Mouse (Mus musculus) stomach, embryonic 16.5 days (tissue): ENCODE results near the gene Usp5. TPM values are rescaled to one million over a fixed set of nuclear protein-coding genes. Genes with fewer than 3 reads are reported as not detected.
"Not testable (repeated sequence)": the region's sequence is repeated elsewhere in the genome, so short reads cannot be mapped to it uniquely, and the experiment has no call there.

Experiments used
- ATAC-seq: fragments of 200-750 bp; cut with Nextera tagmentation; 2 replicates; pipeline ENCODE4 v1.8.0; 2017; ENCODE audit warnings: moderate number of reproducible peaks, moderate TSS enrichment; ENCODE audit not compliant: insufficient read depth, low FRiP score
- H3K27ac ChIP-seq: fragments of 300-500 bp; sonication (generic); 2 replicates; pipeline ENCODE4 v1.5.1; 2014; ENCODE audit warnings: low read length
- H3K27me3 ChIP-seq: fragments of 300-500 bp; sonication (generic); 2 replicates; pipeline ENCODE4 v1.6.1; 2014; ENCODE audit warnings: low read length, control low read depth, mixed read lengths; ENCODE audit not compliant: control insufficient read depth, insufficient read depth
- H3K36me3 ChIP-seq: fragments of 300-500 bp; sonication (generic); 2 replicates; pipeline ENCODE4 v1.6.1; 2014; ENCODE audit warnings: low read length; ENCODE audit not compliant: control insufficient read depth, insufficient read depth
- H3K4me1 ChIP-seq: fragments of 300-500 bp; sonication (generic); 2 replicates; pipeline ENCODE4 v1.6.1; 2014; ENCODE audit warnings: low read length, control low read depth, mixed read lengths; ENCODE audit not compliant: control insufficient read depth, insufficient read depth
- H3K4me2 ChIP-seq: fragments of 300-500 bp; sonication (generic); 2 replicates; pipeline ENCODE4 v1.6.1; 2014; ENCODE audit warnings: low read depth, low read length, mixed read lengths
- H3K4me3 ChIP-seq: fragments of 300-500 bp; sonication (generic); replicated peaks from 2 replicates; pipeline ENCODE4 v1.5.1; 2014; ENCODE audit warnings: mild to moderate bottlenecking, low read length
- H3K9ac ChIP-seq: fragments of 300-500 bp; sonication (generic); 2 replicates; pipeline ENCODE4 v1.6.1; 2014; ENCODE audit warnings: low read length
- H3K9me3 ChIP-seq: fragments of 300-500 bp; sonication (generic); replicated peaks from 2 replicates; pipeline ENCODE4 v1.6.1; 2016; ENCODE audit warnings: low read length, control low read depth; ENCODE audit not compliant: control insufficient read depth
- WGBS: fragments of 180-500 bp; shearing (Covaris S2); extraction: QIAGEN DNeasy Blood & Tissue Kit; methylation state at CpG from one replicate; pipeline ENCODE4 v1.1.7; 2014; 5-methylcytosine and 5-hydroxymethylcytosine counted together
- polyA plus RNA-seq: library from polyadenylated mRNA; unstranded; fragments of >200 nt; fragmentation: Nextera tagmentation; extraction: Ambion mirVana; gene quantifications from 2 replicates; pipeline ENCODE4 v1.2.1, GENCODE M21; 2015

Gene Usp5
- polyA plus RNA-seq, 1 experiment from 2014 or later = 128 TPM

- H3K4me3 ChIP-seq = peak overlapping the region; percentile 82
- no peaks in the 10 kb centered on the region for H3K27me3 ChIP-seq
- peaks cover 17% of the 10 kb centered on the region for H3K36me3 ChIP-seq
- peaks cover 30% of the 10 kb centered on the region for H3K4me1 ChIP-seq
- peak overlapping the region; percentile 95 for H3K4me2 ChIP-seq
- peak overlapping the region; percentile 41; the same call in 1 of the 2 replicates for H3K27ac ChIP-seq
- 37% methylated on average over 7 of the region's 8 CpGs for WGBS
- H3K9me3 ChIP-seq = no peaks in the 10 kb centered on the region
- peak overlapping the region; percentile 95 for H3K9ac ChIP-seq
- ATAC-seq = 0 out of 2 replicates have a peak, but pooled peaks have one; percentile 13
Measured at GRCm38 (mm10) chr6:124814448-124814847, 14.8 kb downstream of the Usp5 start.

- H3K4me1 ChIP-seq = peaks cover 30% of the 10 kb centered on the region
- H3K4me2 ChIP-seq = peak within 1 kb of the TSS; percentile 95
- H3K27me3 ChIP-seq = no peaks in the 10 kb centered on the region
- H3K4me3 ChIP-seq = peak within 1 kb of the TSS; percentile 82
- 1% methylated on average over 22 of the region's 22 CpGs for WGBS
- peaks cover 17% of the 10 kb centered on the region for H3K36me3 ChIP-seq
- no peaks in the 10 kb centered on the region for H3K9me3 ChIP-seq
- H3K9ac ChIP-seq = peak within 1 kb of the TSS; percentile 95
- peak within 1 kb of the TSS; percentile 97 for H3K27ac ChIP-seq
- ATAC-seq = peak; percentile 92
Measured at GRCm38 (mm10) chr6:124813933-124814332, 15.4 kb downstream of the Usp5 start, which contains the start of gene Tpi1. Gene Tpi1 (minus strand): TSS chr6:124814296.

- Histone ChIP-seq H3K27me3 (no peaks in the 10 kb centered on the region), H3K4me2 (peak overlapping the region; percentile 95), H3K9ac (peak overlapping the region; percentile 95), H3K27ac (peak overlapping the region; percentile 97), H3K4me1 (peaks cover 30% of the 10 kb centered on the region), H3K9me3 (no peaks in the 10 kb centered on the region), H3K4me3 (peak overlapping the region; percentile 82), H3K36me3 (peaks cover 17% of the 10 kb centered on the region; the same call in 1 of the 2 replicates)
- under 1% methylated on average over 18 of the region's 18 CpGs for WGBS
- peak; percentile 65 for ATAC-seq
Measured at GRCm38 (mm10) chr6:124813496-124813895, 15.8 kb downstream of the Usp5 start.

GRCm38 (mm10) chr6:124812848-124813247 lies 16.4 kb downstream of the Usp5 start:
- H3K27me3 ChIP-seq = no peaks in the 10 kb centered on the region
- ATAC-seq = no peak
- peak overlapping the region; percentile 95 for H3K9ac ChIP-seq
- peak overlapping the region; percentile 95 for H3K4me2 ChIP-seq
- 10% methylated on average over 9 of the region's 9 CpGs for WGBS
- peak overlapping the region; percentile 97 for H3K27ac ChIP-seq
- H3K9me3 ChIP-seq = no peaks in the 10 kb centered on the region
- H3K4me3 ChIP-seq = peak overlapping the region; percentile 82
- H3K4me1 ChIP-seq = peaks cover 35% of the 10 kb centered on the region
- H3K36me3 ChIP-seq = peaks cover 16% of the 10 kb centered on the region; the same call in 1 of the 2 replicates

- peak overlapping the region; percentile 30; the same call in 1 of the 2 replicates for H3K27ac ChIP-seq
- H3K36me3 ChIP-seq = 0 out of 2 replicates have a peak, but pooled peaks cover 7% of the 10 kb centered on the region
- H3K27me3 ChIP-seq = no peaks in the 10 kb centered on the region
- peak overlapping the region; percentile 95 for H3K9ac ChIP-seq
- H3K4me3 ChIP-seq = peak overlapping the region; percentile 82
- H3K9me3 ChIP-seq = no peaks in the 10 kb centered on the region
- H3K4me1 ChIP-seq = peaks cover 35% of the 10 kb centered on the region
- 72% methylated on average over 24 of the region's 24 CpGs for WGBS
- peak overlapping the region; percentile 95 for H3K4me2 ChIP-seq
- ATAC-seq = no peak
Measured at GRCm38 (mm10) chr6:124811701-124812560, 17.4 kb downstream of the Usp5 start.

- Histone ChIP-seq H3K27ac (peak overlapping the region; percentile 30; the same call in 1 of the 2 replicates), H3K9me3 (no peaks in the 10 kb centered on the region), H3K4me1 (peaks cover 37% of the 10 kb centered on the region), H3K27me3 (no peaks in the 10 kb centered on the region), H3K36me3 (0 out of 2 replicates have a peak, but pooled peaks cover 7% of the 10 kb centered on the region), H3K9ac (no peak overlapping the region), H3K4me2 (no peak overlapping the region), H3K4me3 (no peak overlapping the region)
- ATAC-seq = no peak
- 76% methylated on average over 4 of the region's 4 CpGs for WGBS
Measured at GRCm38 (mm10) chr6:124811403-124811665, 17.9 kb downstream of the Usp5 start.

GRCm38 (mm10) chr6:124810566-124811402 lies 18.5 kb downstream of the Usp5 start:
- WGBS = 81% methylated on average over 10 of the region's 11 CpGs
- Histone ChIP-seq H3K27ac (peak overlapping the region; percentile 96; the same call in 1 of the 2 replicates), H3K4me1 (peaks cover 42% of the 10 kb centered on the region), H3K9ac (peak overlapping the region; percentile 81; the same call in 1 of the 2 replicates), H3K4me2 (peak overlapping the region; percentile 93)
- not testable (repeated sequence) for H3K27me3 ChIP-seq, H3K9me3 ChIP-seq, H3K4me3 ChIP-seq, ATAC-seq, H3K36me3 ChIP-seq

- peak overlapping the region; percentile 93 for H3K4me2 ChIP-seq
- no peaks in the 10 kb centered on the region for H3K9me3 ChIP-seq
- no peak for ATAC-seq
- H3K9ac ChIP-seq = peak overlapping the region; percentile 81
- 0 out of 2 replicates have a peak, but pooled peaks cover 7% of the 10 kb centered on the region for H3K36me3 ChIP-seq
- H3K27ac ChIP-seq = peak overlapping the region; percentile 96
- H3K4me3 ChIP-seq = peak overlapping the region; percentile 66
- H3K27me3 ChIP-seq = no peaks in the 10 kb centered on the region
- H3K4me1 ChIP-seq = peaks cover 41% of the 10 kb centered on the region
- WGBS = 39% methylated on average over 14 of the region's 14 CpGs
Measured at GRCm38 (mm10) chr6:124809775-124810538, 19.3 kb downstream of the Usp5 start.
